Mouse (Mus musculus) kidney, adult 2 months (tissue): ENCODE data around the gene Vcpkmt.

ENCODE experiments used
- CTCF ChIP-seq: fragments of 200-500 bp; conservative IDR thresholded peaks from 2 replicates; pipeline ENCODE4 v1.5.1; 2011; ENCODE audit warnings: low read depth, mild to moderate bottlenecking, control low read depth, low read length, moderate library complexity, mixed read lengths; ENCODE audit not compliant: insufficient read depth, insufficient read length
- POLR2A ChIP-seq: fragments of 200-500 bp; IDR thresholded peaks from one replicate; pipeline ENCODE4 v1.6.1; 2011; ENCODE audit warnings: low read depth, low read length, control low read depth

DNA sequence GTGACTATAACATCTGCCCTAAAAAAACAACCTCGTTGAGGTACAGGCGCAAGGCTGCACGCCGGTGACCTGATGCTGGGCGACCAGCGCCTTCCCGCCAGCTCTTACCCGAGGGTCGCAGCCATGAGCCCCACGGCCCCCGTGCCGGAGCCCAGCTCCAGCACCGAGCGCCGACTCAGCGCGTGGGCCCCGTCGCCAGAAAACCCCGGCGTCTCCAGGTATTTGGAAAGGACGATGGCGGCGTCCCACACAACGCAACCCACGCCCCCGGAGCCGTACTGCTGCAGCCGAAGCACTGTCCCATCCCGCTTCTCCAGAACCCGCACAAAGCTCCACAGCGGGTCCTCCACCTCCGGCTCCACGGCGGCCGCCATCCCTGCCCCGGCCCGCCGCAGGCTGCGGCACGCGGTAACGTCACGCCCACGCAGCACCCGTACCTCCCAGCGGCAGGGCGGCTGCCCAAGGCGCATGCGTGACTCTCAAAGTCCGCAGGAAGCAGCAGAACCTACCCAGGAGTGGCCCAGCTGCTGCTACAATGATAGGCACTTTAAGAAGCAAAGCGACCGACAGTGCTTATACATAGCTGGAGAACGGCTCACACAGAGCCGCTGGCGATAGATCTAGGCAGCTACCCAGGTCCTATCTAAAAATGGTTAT, at the start of gene Vcpkmt:
- TF ChIP-seq POLR2A (no peak), CTCF (no peak)
